Mouse (Mus musculus) spleen, adult 18-20 months (tissue): ENCODE data around the gene Msn.
"Not testable (repeated sequence)": the region's sequence is repeated elsewhere in the genome, so short reads cannot be mapped to it uniquely, and the experiment has no call there.

Experiments used
- DNase-seq, 2 experiments: peaks; one replicate each; pipeline ENCODE4 v3.0.0; 2022; ENCODE audit warnings: mixed read lengths in 2 of 2

The Msn gene

GRCm38 (mm10) chrX:96144960-96145488, 49.2 kb downstream of the Msn start:
- no peak for DNase-seq

GRCm38 (mm10) chrX:96148217-96148616, 52.4 kb downstream of the Msn start:
- DNase-seq: no peak

GRCm38 (mm10) chrX:96153362-96153761, 57.5 kb downstream of the Msn start:
- DNase-seq: no peak

GRCm38 (mm10) chrX:96157936-96158335, 62.1 kb downstream of the Msn start:
- DNase-seq: no peak

GRCm38 (mm10) chrX:96162571-96162970, 66.7 kb downstream of the Msn start:
- peak in 1 of 2 experiments; percentile 30 for DNase-seq

- DNase-seq: no peak
Observed at GRCm38 (mm10) chrX:96171645-96172388, 76.0 kb downstream of the Msn start.

- DNase-seq: peak in 1 of 2 experiments; percentile 27
Observed at GRCm38 (mm10) chrX:96178437-96178836, 82.6 kb downstream of the Msn start.

- no peak for DNase-seq
Observed at GRCm38 (mm10) chrX:96184100-96184732, 88.4 kb downstream of the Msn start.

- DNase-seq: not testable (repeated sequence)
Observed at GRCm38 (mm10) chrX:96205143-96205542, 109.3 kb downstream of the Msn start.

GRCm38 (mm10) chrX:96206872-96207271, 111.0 kb downstream of the Msn start:
- DNase-seq: no peak

GRCm38 (mm10) chrX:96218088-96218487, 122.2 kb downstream of the Msn start:
- no peak for DNase-seq
